Mouse (Mus musculus): Measurements from ENCODE around the gene Atrnl1.

Gene Atrnl1

DNA sequence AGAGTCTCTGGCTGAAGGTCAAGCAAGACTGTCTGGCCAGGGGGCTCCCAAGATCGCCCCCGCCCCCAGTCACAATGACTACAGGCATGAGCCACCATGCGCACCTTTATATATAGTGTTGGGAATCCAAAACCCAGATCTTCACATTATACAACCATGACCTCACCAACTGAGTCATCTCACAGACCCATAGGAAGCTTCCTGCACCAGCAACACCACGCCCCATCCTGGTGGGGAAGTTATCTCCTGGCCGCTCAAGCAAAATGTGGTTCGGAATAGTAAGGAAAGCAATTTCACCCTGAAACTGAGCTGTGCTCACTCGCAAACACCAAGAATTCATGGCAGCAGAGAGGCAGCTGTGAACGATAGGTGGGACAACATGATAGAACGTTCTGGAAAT, 462.0 kb downstream of the Atrnl1 start:
- no peak for DNase-seq (ENCODE audit: low spot score in 2 of 2)

DNA sequence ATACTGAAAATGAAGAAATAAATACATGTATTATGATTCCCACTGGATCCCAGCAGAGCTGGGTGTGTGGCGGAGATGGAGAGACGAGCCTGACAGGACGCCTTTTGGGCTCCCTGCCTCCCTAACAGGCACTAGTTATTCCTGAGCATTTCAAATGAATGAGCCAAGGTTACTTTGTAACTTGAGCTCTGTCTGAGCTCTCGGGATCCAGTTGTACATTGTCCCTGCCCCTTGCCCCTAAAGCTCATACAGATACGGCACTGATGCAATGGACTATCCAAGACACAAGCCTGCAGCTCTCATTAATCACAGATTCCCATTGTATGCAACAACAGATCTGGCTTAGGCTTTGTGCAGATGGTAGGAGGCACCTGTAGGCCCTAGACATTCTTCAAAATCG, 464.4 kb downstream of the Atrnl1 start:
- no peak for DNase-seq (ENCODE audit: low spot score in 2 of 2)

DNA sequence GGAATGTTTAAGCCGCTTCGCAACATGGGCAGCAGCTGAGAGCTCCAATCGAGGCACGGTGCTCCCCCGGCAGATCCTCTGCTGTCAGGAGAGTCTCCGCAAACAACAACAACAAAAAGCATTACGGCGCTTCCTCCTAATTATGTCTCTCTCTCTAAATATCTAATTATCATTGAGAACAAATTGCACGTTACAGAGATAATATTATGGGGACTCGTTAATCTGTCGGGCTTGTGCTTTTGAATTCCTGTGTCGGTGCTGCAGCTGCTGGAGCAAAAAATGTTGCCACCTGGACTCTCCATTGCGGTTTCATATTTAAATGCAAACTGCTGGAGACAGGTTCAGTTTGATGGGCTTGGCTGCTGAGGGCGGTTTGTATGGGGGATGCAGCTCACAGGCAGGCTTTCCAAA, 466.1 kb downstream of the Atrnl1 start:
- no peak for DNase-seq (ENCODE audit: low spot score in 2 of 2)

DNA sequence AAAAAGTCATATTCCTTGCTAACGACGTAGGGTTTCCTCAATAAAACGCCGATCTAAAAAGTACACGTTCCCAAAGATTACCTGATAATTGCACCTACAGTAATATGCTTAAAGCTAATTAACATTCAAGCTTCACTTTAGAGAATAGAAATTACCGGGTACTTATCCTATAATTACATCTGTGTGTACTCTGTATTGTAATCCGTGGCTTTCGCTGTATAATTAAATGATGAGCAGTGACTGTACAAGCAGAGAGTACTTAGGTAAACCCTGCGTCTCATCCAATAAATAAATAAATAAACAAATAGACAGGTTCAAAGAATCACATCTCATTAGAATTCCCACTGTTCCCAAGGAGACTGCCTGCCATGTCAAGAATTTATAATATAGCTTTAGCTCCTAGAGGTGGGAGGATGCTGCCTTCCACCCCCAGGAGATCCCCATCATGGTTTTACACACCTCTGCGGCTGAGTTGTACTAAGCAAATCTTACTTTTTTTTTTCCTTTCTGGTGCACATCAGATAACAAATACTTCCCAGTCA, 466.8 kb downstream of the Atrnl1 start:
- DNase-seq (ENCODE audit: low spot score in 2 of 2): no peak

DNA sequence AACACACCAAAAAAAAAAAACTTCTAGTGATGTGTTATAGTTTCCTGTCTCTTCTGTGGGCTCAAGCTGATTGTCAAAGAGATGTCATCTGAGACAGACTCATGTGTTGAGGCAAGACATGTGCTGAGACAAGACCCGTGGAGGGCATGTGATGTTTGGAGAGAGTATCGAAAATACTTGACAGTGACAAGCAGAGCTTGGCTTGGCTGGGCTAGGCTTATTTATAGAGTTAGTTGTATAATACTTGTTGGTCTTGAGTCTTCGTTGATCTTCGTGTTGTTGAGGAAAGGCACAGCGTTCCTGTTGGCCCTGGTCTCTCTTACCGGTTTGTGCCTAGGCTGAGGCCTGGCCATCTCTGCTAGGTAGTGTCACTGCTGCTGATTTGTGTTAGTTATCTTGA, 469.3 kb downstream of the Atrnl1 start:
- no peak for DNase-seq (ENCODE audit: low spot score in 2 of 2)

DNA sequence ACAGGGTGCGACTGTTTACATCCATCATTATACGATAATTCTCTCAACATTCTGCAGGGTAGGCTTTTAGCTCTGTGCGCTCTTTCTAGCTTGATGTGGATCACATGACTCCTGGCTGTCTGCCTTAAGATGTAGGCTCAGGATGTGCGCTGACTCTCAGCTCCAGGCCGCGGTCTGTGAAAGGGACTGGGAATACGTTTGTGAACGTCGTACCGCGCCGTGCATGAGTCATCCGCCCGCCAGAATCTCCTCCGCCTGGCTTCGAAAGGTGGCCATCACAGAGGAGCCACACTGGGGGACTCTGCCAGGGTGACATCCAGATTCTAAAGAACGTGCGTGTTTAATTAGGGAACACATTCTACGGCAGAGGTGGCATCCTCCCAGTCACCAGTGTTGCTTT, 471.9 kb downstream of the Atrnl1 start:
- DNase-seq (ENCODE audit: low spot score in 2 of 2): no peak

DNA sequence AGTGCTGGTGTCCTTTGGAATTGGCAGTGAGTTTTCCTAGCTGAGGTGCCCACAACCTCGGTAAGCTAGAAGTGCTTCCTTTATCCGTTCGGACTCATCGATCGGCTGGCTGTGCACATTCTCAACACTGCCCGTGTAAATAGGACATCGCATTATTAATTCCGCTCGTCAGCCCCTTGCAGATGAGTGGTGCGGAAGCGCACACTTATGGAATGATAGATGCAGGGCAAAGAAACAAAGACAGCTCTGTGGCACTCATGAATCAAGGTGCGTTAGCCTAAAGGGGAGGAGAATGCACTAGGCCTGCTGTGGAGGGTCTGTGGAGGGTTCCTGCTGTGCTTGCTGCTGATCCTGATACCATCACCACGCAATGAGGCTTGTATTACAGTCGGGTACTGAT, 474.0 kb downstream of the Atrnl1 start:
- no peak for DNase-seq (ENCODE audit: low spot score in 2 of 2)

DNA sequence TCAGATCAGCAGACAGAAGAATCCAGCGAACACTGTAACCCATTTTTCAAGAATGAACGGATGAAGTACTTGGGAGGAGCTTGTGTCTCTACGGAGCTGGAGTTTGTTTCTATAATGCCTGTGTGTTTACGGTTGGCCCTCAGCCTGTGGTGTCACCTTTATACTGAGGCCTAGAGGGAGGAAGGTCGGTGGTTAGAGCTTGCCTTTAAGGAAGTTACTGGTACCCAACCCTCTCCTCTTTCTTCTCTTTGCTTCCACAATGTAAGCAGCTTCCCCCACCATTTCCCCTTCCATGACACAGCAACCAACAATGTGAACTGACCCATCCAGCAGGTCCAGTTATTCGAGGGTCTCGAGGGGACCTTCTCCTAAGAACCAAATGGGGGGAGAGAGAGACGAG, 475.9 kb downstream of the Atrnl1 start:
- no peak for DNase-seq (ENCODE audit: low spot score in 2 of 2)

DNA sequence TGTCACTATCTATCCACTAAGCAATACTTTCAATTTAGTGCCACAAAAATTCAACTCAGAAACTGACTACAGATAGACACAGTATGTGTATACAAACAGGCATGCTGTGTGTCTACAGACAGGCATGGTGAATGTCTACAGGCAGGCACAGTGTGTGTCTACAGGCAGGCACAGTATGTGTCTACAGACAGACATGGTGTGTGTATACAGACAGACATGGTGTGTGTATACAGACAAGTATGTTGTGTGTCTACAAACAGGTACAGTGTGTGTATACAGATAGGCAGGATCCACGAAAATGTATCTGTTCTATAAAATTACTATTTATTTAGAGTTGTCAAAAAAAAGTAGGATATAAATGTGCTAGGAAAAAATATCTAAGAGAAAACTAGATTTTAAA, 477.1 kb downstream of the Atrnl1 start:
- no peak for DNase-seq (ENCODE audit: low spot score in 2 of 2)

DNA sequence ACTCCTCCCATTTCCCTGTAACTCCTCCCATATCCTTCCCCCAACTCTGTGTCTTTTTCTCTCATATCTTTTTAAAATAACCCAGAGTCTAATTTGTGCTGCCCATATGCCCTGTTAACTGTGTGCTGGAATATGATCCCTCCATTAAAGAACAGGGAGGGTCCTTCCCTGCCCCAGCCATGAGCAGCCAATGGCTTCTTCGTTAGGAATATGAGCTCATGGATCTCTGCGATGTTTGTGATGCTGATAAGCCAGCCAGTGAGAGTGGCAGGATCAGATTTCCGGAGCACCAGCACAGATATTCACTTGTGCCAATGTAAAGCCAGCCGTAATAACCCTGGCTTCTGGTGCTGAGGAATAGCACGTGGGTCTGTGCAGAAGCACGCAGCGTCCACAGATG, 477.6 kb downstream of the Atrnl1 start:
- DNase-seq (ENCODE audit: low spot score in 2 of 2): no peak

DNA sequence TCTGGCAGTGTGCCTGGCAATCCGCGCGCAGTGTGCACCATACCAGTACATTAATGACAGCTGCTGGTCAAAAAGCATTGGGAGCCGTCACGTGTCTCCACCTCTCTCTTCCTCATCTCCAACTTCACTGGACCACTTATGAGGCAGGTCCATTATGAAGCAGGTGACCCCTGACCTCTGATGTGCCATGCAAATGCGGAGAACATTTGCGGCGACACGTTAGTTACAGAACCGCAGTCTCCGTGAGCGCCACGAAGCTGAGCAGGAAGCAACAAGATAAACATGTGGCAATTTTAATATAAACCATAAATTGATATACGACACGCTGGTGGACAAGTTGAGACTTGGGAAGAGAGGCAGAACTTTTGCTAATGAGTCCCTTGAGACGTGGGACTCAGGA, 481.1 kb downstream of the Atrnl1 start:
- no peak for DNase-seq (ENCODE audit: low spot score in 2 of 2)

DNA sequence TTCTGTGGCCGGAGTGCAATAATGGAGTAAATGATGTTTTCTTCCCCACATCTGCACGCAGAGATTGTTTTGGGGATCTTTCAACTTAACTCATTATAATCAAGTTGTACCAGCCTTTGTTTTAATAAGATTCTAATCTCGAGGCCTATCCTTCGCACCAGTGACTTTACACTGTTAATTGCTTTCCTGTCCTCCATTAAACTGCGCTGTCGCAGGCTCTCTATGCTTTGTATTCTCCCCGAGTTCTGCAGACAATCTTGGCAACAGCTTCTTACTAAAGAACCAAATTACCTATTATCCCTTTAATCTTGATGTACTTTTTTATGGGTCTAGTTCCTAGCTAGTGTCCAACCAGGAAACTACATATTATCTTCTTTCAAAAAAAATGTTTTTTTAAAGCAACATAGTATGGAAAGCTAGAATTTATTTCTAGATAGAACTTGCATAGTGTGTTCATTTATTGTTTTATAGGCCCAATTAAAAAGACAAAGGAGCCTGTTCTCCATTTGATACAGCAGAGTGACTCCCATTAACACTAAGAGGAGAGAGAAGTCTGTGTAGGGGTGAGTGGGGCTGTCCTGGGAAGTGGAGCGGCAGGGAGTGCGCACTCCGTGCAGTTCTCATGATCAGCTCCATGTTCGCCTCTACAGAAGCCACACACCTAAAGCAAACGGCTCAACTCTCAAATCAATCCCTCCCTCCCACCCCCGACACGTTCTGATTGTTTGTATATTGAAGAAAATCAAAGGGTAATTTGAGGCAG, 484.1 kb downstream of the Atrnl1 start:
- DNase-seq (ENCODE audit: low spot score in 2 of 2): no peak

DNA sequence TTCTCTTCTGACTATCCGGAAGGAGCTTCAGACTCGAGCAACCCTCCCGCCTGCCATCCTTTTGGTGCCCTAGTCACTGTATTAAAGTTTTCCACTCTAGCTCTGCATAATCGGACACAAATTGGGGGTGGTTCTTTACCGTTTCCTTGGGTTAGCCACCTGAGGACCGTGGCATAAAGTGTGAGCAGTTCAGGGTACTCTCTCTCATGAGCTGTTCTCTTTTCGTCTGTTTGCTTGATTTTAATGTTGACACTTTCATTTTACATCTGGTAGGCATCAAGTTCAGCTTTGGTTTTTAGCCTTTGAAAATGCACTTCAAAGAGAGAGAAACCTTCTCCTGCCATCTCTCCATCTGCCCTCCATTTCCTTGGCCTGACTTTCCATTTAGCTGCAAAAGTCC, 484.9 kb downstream of the Atrnl1 start:
- no peak for DNase-seq (ENCODE audit: low spot score in 2 of 2)

DNA sequence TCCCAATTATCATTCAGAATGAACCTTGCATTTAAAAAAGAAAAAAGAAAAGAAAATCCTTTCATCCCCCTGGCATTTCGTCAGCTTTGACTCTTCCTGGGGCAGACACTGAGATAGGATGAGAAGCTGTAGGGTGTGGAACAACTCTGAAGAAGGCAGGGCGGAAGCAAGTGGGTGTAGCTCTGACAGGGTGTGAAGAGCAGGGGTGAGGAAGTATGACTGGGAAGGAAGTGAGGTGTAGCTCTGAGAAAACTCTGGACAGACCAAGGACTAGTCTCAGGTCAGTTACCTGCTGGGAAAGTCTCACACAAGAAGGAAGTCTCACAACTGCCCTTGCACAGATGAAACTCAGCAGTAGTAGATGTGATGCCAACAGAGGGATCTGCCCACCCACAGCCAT, 486.4 kb downstream of the Atrnl1 start:
- DNase-seq (ENCODE audit: low spot score in 2 of 2): no peak

DNA sequence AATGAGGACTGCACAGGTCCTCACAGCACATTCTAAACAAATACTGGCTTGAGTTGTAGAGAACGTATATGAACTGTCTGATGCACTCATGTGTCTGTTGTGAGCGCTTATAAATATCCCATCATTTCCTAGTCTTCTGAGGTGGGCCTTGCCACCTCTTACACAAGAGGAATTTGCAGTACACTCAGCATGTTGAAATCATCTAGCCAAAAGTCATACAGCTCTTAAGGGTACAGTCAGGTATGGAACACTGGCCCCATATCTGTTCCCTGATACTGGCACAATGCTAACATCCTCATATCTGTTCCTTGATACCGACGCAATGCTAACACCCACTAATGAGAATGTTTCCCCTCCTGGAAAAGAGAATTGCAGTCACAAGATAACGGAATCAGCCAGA, 488.7 kb downstream of the Atrnl1 start:
- DNase-seq (ENCODE audit: low spot score in 2 of 2): no peak

DNA sequence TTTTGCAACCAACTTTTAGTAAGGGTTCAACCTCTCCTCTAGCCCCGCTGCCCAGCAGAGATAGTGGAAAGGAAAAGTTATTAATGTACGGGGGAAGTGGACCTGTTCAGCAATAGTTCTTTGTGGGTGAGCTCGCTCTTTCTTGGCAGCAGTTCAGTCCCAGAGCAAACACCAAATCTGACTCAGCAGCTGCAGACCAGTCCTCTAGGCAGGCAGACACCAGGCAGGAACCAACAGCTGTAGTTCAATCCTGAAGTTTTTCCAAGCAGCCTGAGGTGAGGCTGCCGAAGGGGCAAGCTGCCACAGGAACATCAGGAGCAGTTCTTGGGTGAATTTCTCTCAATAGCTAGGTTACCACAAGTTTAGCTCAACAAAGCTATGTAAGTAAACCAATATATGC, 489.5 kb downstream of the Atrnl1 start:
- no peak for DNase-seq (ENCODE audit: low spot score in 2 of 2)

DNA sequence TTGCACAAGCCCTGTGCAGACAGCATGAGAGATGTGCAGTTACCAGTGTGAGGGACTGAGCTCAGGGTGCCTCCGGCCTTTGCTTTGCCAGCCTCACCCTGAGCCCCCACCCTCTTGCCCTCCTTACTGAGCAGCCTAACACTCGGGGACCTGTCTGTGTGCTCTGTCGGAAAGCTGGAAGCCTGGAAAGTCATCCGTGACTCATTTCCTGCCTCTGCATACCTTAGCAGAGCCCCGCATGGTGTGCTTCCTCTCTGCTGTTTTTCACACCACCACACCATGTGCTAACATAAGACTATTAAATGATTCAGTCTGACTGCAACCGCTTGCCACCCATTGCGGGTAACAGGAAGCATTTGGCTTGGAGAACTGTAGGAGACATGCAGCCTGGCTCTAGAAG, 493.7 kb downstream of the Atrnl1 start:
- DNase-seq (ENCODE audit: low spot score in 2 of 2): no peak

DNA sequence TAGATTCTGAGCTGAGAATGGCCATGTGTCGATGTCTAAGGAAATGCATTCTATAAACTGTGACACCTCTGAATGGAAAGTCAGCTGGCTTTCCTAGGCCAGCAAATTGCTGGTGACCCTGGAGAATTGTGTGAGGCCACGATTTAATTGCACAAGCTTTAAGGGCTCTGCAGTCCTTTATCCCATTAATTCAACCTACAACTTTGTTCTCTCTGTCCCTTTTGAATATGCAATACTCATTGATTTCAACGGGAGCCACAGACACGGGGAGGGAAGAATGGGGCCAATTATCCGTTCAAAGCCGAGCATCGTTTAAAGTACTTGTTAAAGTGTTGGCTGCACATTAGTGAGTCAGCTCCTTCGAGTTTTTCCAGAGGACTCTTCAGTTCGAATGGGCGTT, 496.8 kb downstream of the Atrnl1 start:
- no peak for DNase-seq (ENCODE audit: low spot score in 2 of 2)

DNA sequence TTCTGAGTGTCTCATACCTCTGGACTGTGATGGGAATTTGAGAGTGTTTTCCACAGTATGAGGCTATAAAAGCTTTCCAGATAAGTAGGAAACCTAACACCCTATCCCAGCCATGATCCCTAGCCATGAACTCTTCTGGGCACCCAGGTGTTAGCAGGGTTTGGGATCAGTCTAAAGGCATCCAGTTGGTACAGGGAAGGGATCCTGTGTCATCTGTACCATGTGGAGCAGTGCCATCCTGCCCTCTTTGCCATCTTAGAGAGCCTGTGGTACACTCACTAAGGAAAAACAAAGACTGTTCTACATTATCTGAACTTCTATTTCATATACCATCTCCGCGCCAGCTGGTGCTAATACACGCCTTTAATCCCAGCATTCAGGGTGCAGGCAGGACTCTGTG, 499.7 kb downstream of the Atrnl1 start:
- DNase-seq (ENCODE audit: low spot score in 2 of 2): no peak

DNA sequence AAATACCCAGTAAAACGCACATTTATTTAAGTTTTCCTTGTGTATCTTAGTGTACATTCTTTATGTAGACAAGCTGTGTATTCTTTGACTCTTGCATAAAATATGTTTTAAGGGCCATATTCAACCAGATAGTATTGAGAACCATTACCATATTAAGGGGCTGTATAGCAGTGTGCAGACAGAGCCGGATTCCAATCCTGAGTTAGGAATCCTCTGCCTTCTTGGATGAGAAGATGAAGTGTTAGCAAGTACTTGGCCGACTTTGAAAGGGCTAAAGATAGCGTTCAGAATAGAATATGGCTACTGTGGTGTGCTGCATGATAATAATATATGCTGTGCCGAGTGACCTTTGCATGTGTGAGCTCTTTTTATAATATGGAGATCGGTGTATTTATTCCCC, 500.5 kb downstream of the Atrnl1 start:
- no peak for DNase-seq (ENCODE audit: low spot score in 2 of 2)

DNA sequence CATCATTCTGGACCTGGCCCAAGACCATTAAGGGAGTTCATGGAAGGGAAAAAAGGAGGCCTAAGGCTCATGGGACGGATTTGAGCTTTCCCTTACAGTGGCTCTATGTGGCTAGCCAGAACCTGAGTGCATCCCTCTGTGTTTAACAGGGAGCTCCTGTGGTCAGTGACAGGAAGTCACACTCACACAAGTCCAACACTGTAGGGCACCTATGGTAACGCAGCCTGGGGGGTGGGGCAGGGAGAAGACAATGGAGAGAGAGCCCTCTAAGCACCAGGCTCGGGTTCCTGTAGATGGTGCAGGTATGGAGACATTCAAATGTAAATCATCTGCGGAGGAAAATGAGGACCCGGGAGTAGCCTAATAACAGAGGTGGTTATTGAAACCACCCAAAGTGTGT, 501.3 kb downstream of the Atrnl1 start:
- no peak for DNase-seq (ENCODE audit: low spot score in 2 of 2)

DNA sequence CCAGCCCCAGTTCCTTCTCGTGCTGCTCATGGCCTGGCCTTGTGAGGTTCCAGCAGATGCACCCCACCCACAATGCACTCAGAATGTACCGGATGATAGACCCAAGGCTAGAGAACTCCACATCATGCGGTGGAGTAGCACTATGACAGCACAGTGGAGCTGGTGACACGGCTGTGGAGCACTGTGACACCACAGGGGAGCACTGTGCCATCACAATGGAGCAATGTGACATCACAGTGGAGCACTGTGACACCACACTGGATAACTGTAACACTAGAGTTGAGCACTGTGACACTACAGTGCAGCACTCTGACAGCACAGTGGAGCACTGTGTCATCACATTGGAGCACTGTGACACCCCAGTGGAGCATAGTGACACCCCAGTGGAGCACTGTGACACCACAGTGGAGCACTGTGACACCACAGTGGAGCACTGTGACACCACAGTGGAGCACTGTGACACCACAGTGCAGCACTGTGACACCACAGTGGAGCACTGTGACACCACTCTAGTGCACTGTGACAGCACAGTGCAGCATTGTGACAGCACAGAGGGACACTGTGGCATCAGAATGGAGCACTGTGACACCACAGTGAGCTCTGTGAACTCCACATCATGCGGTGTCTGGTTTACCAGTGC, 502.4 kb downstream of the Atrnl1 start:
- DNase-seq (ENCODE audit: low spot score in 2 of 2): no peak

DNA sequence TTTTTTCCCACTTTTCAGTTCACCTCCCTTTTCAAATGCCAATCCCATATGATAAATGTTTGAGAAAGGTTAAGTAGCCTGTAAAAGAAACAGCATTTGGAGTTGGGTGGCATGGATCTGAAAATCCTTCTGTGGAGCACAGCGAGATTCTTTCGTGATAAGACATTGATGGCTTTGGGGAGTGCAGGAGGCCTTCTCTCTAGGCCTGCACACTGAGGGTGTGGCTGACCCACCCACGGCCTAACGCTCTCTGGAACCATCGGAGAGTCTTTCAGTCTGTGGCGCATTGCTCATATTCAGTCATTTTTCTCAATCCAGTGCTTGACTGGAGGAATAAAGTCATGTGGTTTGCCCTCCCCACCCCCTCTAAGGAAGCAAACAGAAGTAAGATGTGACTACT, 506.8 kb downstream of the Atrnl1 start:
- no peak for DNase-seq (ENCODE audit: low spot score in 2 of 2)

Measured in frontal cortex, postnatal 14 days (tissue).